Mouse (Mus musculus): ENCODE results near the gene Egf.

- TF ChIP-seq CTCF (IDR thresholded peaks at IDR 0.05) (no peak), EP300 (IDR thresholded peaks at IDR 0.05) (no peak)
Measured at GRCm38 (mm10) chr3:129793801-129794200, 38.7 kb upstream of the Egf start.
